Mouse (Mus musculus) bone marrow macrophage, adult 2 months (primary cell): ENCODE measurements around the gene Olfr120. TPM values are rescaled to one million over a fixed set of nuclear protein-coding genes. Genes with fewer than 3 reads are reported as not detected.
"Not testable (repeated sequence)": the region's sequence is repeated elsewhere in the genome, so short reads cannot be mapped to it uniquely, and the experiment has no call there.

Experiments used
- H3K27ac ChIP-seq: 2 replicates; pipeline ENCODE4 v1.5.1; 2012; ENCODE audit warnings: low read depth, low read length; ENCODE audit not compliant: insufficient read depth
- H3K4me1 ChIP-seq: 2 replicates; pipeline ENCODE4 v1.6.1; 2012; ENCODE audit warnings: low read length; ENCODE audit not compliant: control insufficient read depth, insufficient read depth
- H3K4me3 ChIP-seq: 2 replicates; pipeline ENCODE4 v1.5.1; 2012; ENCODE audit warnings: mild to moderate bottlenecking, low read length, moderate library complexity; ENCODE audit not compliant: insufficient read depth
- CTCF ChIP-seq: IDR thresholded peaks from 2 replicates; pipeline ENCODE4 v1.5.1; 2012; ENCODE audit warnings: low read depth, mild to moderate bottlenecking, low read length, moderate library complexity
- POLR2A ChIP-seq: IDR thresholded peaks from 2 replicates; pipeline ENCODE4 v1.6.1; 2012; ENCODE audit warnings: mild to moderate bottlenecking, low read depth, low read length, borderline replicate concordance
- polyA plus RNA-seq: library from polyadenylated mRNA; stranded (reverse); fragments of >200 nt; gene quantifications from 2 replicates; pipeline ENCODE4 v1.2.4, GENCODE M21; 2012; ENCODE audit not compliant: missing spikeins, insufficient read depth, insufficient read length

The Olfr120 gene
- polyA plus RNA-seq, result not detected in 2 replicates

DNA sequence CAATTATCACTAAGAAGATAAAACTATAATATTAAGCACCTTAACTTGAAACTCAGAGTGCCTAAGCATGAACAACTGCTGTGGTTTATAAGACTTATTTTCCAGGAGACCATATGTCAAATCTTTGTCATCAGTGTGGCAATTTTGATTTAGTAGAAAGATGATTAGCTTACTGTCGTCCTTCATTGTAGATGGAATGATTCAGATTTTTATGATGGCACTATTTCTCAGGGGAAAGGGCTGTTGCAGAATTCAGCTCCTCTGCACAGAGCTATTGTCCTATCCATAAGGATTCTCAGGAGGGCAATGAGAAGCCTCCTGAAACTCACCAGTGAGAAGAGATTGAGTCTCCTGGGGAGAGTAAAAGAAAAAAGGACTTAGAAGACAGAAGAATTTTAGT lies at the start of gene Olfr120:
Gene Olfr120, plus strand, starts transcription at position 301 of the 400 bp plus-strand sequence.
- Histone ChIP-seq H3K27ac (no peak within 1 kb of the TSS), H3K4me1 (no peaks in the 10 kb centered on the region), H3K4me3 (no peak within 1 kb of the TSS)
- TF ChIP-seq CTCF (no peak), POLR2A (no peak)

DNA sequence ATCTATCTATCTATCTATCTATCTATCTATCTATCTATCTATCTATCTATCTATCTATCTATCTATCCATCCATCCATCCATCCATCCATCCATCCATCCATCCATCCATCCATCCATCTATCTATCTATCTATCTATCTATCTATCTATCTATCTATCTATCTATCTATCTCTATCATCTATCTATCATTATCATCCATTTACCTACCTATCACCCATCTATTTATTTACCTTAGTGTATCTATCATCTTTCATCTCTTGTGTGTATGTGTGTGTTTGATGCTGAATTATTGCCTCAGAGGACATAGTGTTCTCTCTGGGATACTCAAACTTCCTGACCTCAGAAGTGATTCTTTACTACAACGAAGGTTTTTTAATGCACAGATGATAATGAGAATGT lies 25.3 kb upstream of the Olfr120 start, which contains the start of gene Olfr119:
Gene Olfr119, plus strand, starts transcription at position 301 of the 400 bp plus-strand sequence.
- not testable (repeated sequence) for H3K27ac ChIP-seq, H3K4me1 ChIP-seq, H3K4me3 ChIP-seq

DNA sequence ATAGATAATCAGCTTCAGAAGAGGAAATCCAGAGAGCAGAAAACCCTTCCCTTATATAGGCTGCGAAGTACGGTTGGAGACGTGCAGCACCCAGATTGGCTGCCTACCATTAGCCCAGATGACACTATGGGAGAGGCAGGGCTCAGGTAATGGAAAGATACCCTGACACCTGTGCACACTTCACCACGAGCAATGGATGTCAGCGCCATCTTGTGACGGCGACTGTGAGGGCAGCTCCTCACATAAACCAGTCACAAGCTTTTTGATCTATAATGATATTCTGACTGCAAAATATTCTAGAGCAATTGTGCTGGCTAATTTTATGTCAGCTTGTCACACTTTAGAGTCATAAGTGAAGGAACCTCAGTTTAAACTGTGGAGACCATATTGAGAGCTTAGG lies 16.5 kb downstream of the Olfr120 start:
- H3K4me3 ChIP-seq, result no peak overlapping the region
- TF ChIP-seq POLR2A (no peak), CTCF (no peak)

DNA sequence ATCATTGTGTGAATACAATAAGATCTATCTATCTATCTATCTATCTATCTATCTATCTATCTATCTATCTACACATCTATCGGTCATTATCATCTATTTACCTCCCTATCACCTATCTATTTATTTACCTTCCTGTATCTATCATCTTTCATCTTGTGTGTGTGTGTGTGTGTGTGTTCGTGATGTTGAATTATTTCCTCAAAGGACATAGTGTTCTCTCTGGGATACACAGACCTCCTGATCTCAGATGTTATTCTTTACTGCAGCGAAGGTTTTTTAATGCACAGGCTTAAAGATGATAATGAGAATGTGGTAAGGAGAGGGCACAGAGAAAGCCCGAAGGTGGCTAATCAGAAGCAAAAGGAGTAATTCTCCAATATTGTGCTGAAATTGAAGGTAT lies 46.7 kb downstream of the Olfr120 start, which contains the start of gene Olfr122:
Gene Olfr122, plus strand, starts transcription at position 301 of the 400 bp plus-strand sequence.
- H3K4me1 ChIP-seq, result no peaks in the 10 kb centered on the region

More for the DNA sequence above, 16.5 kb downstream of the Olfr120 start:
- Histone ChIP-seq H3K4me1 (no peaks in the 10 kb centered on the region), H3K27ac (no peak overlapping the region)

More for the DNA sequence above, 46.7 kb downstream of the Olfr120 start, which contains the start of gene Olfr122:
- no peak within 1 kb of the TSS for H3K4me3 ChIP-seq
- TF ChIP-seq POLR2A, result no peak
- no peak for TF ChIP-seq CTCF
- no peak within 1 kb of the TSS for H3K27ac ChIP-seq

Other genes starting within 250 kb of the Olfr120 start
- gene H2-M2, start 238.3 kb upstream of the Olfr120 start, polyA plus RNA-seq, result 1.1 TPM in 1 of 2 replicates, not detected in the other
- gene Olfr110, start 229.3 kb upstream of the Olfr120 start, polyA plus RNA-seq, result 0.75 and 1.3 TPM in 2 replicates
- gene Olfr111, start 213.8 kb upstream of the Olfr120 start, polyA plus RNA-seq, result 4.6 and 5.8 TPM in 2 replicates
- not detected in 2 replicates for gene Olfr112, start 152.4 kb upstream of the Olfr120 start, polyA plus RNA-seq
- gene Olfr113, start 144.1 kb upstream of the Olfr120 start, polyA plus RNA-seq, result not detected in 2 replicates
- gene Olfr114, start 129.1 kb upstream of the Olfr120 start, polyA plus RNA-seq, result not detected in 2 replicates
- gene Olfr115, start 94.7 kb upstream of the Olfr120 start, polyA plus RNA-seq, result not detected in 2 replicates
- gene Olfr116, start 94.6 kb upstream of the Olfr120 start, polyA plus RNA-seq, result not detected in 2 replicates
- gene Olfr117, start 58.0 kb upstream of the Olfr120 start, polyA plus RNA-seq, result 0.25 TPM in 1 of 2 replicates, not detected in the other
- gene Olfr118, start 54.8 kb upstream of the Olfr120 start, polyA plus RNA-seq, result not detected in 2 replicates
- not detected in 2 replicates for gene Olfr119, start 25.2 kb upstream of the Olfr120 start, polyA plus RNA-seq
- not detected in 2 replicates for gene Olfr121, start 27.0 kb downstream of the Olfr120 start, polyA plus RNA-seq
- not detected in 2 replicates for gene Olfr122, start 46.8 kb downstream of the Olfr120 start, polyA plus RNA-seq
- gene Olfr123, start 71.7 kb downstream of the Olfr120 start, polyA plus RNA-seq, result not detected in 2 replicates
- not detected in 2 replicates for gene Olfr124, start 78.1 kb downstream of the Olfr120 start, polyA plus RNA-seq
- gene Olfr125, start 111.1 kb downstream of the Olfr120 start, polyA plus RNA-seq, result not detected in 2 replicates
- gene Olfr126, start 125.7 kb downstream of the Olfr120 start, polyA plus RNA-seq, result not detected in 2 replicates
- gene Olfr127, start 178.6 kb downstream of the Olfr120 start, polyA plus RNA-seq, result not detected in 2 replicates
- not detected in 2 replicates for gene Olfr128, start 198.7 kb downstream of the Olfr120 start, polyA plus RNA-seq
- not detected in 2 replicates for gene Olfr761, start 231.3 kb downstream of the Olfr120 start, polyA plus RNA-seq